Mouse (Mus musculus): ENCODE data around the gene Mcu. TPM values are rescaled to one million over a fixed set of nuclear protein-coding genes. Genes with fewer than 3 reads are reported as not detected.

Mcu gene
- total RNA-seq, 1 experiment, result 12.3 TPM

GRCm38 (mm10) chr10:59506711-59507110 is 109.8 kb downstream of the Mcu start:
- in situ Hi-C loops (cut with MboI; ENCODE audit: low sequenced_read_pairs in 2 of 2, unreplicated experiment in 2 of 2), result no loop called here
- no peaks in the 10 kb centered on the region for H3K36me3 ChIP-seq (ENCODE audit: control insufficient read depth, insufficient read depth, low read length, poor library complexity, severe bottlenecking)
- TF ChIP-seq ZC3H11A (IDR thresholded peaks at IDR 0.05; ENCODE audit: borderline replicate concordance, low read depth, low read length) (no peak), ZNF384 (IDR thresholded peaks at IDR 0.05; ENCODE audit: low read depth, low read length) (no peak), MAFK (IDR thresholded peaks at IDR 0.05; ENCODE audit: insufficient read depth, low read depth, low read length) (no peak), CHD2 (IDR thresholded peaks at IDR 0.05; ENCODE audit: low read depth, low read length) (no peak), HCFC1 (IDR thresholded peaks at IDR 0.05; ENCODE audit: borderline replicate concordance, insufficient read depth, low read length) (no peak)
- H3K4me1 ChIP-seq (ENCODE audit: control insufficient read depth in 2 of 2, insufficient read depth in 2 of 2, low read length in 2 of 2, poor library complexity in 1 of 2), result peaks cover 8 to 12% of the 10 kb centered on the region in 2 experiments; a peak in 3 of 4 replicates
- no peak overlapping the region for H3K27ac ChIP-seq (ENCODE audit: insufficient read depth, low read depth, low read length, poor library complexity, severe bottlenecking)
- no peaks in the 10 kb centered on the region for H3K9me3 ChIP-seq (ENCODE audit: control insufficient read depth, insufficient read depth, low read depth, low read length)
- no peak for DNase-seq (ENCODE audit: low read depth, low spot score)
- H3K4me3 ChIP-seq (ENCODE audit: insufficient read depth in 1 of 2, low read depth in 1 of 2, low read length in 2 of 2, poor library complexity in 1 of 2, severe bottlenecking in 1 of 2), result no peak overlapping the region
- no peak overlapping the region for H3K9ac ChIP-seq (ENCODE audit: insufficient read depth, low read depth, low read length, poor library complexity, severe bottlenecking)

DNA sequence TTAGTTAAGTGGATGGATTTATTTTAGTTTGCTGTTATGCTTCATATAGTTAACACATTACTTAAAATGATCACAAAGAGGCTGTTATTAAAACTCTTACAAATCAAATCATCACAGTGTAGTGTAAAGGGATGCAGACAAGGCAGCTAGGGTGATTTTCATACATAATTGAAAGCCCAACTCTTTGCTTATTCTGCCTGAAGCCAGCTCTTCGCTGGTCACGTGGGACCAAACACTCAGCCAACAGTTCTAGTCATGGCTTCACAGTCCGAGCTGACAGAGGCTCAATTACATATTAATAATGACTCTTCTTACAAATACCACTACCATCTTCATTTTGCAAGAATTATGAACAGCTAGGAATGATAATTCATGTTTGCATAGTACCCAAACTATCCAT is 112.2 kb downstream of the Mcu start:
- Histone ChIP-seq H3K36me3 (ENCODE audit: control insufficient read depth, insufficient read depth, low read length, poor library complexity, severe bottlenecking) (no peaks in the 10 kb centered on the region), H3K9me3 (ENCODE audit: control insufficient read depth, insufficient read depth, low read depth, low read length) (no peaks in the 10 kb centered on the region), H3K4me1 (ENCODE audit: control insufficient read depth in 2 of 2, insufficient read depth in 2 of 2, low read length in 2 of 2, poor library complexity in 1 of 2) (peaks cover 8 to 12% of the 10 kb centered on the region in 2 experiments; a peak in 3 of 4 replicates), H3K9ac (ENCODE audit: insufficient read depth, low read depth, low read length, poor library complexity, severe bottlenecking) (no peak overlapping the region), H3K4me3 (ENCODE audit: insufficient read depth in 1 of 2, low read depth in 1 of 2, low read length in 2 of 2, poor library complexity in 1 of 2, severe bottlenecking in 1 of 2) (no peak overlapping the region), H3K27ac (ENCODE audit: insufficient read depth, low read depth, low read length, poor library complexity, severe bottlenecking) (no peak overlapping the region)
- TF ChIP-seq MAFK (IDR thresholded peaks at IDR 0.05; ENCODE audit: insufficient read depth, low read depth, low read length) (no peak), CHD2 (IDR thresholded peaks at IDR 0.05; ENCODE audit: low read depth, low read length) (no peak), ZNF384 (IDR thresholded peaks at IDR 0.05; ENCODE audit: low read depth, low read length) (no peak), ZC3H11A (IDR thresholded peaks at IDR 0.05; ENCODE audit: borderline replicate concordance, low read depth, low read length) (no peak), HCFC1 (IDR thresholded peaks at IDR 0.05; ENCODE audit: borderline replicate concordance, insufficient read depth, low read length) (no peak)
- DNase-seq (ENCODE audit: low read depth, low spot score), result no peak
- in situ Hi-C loops (cut with MboI; ENCODE audit: low sequenced_read_pairs in 2 of 2, unreplicated experiment in 2 of 2), result no loop called here

DNA sequence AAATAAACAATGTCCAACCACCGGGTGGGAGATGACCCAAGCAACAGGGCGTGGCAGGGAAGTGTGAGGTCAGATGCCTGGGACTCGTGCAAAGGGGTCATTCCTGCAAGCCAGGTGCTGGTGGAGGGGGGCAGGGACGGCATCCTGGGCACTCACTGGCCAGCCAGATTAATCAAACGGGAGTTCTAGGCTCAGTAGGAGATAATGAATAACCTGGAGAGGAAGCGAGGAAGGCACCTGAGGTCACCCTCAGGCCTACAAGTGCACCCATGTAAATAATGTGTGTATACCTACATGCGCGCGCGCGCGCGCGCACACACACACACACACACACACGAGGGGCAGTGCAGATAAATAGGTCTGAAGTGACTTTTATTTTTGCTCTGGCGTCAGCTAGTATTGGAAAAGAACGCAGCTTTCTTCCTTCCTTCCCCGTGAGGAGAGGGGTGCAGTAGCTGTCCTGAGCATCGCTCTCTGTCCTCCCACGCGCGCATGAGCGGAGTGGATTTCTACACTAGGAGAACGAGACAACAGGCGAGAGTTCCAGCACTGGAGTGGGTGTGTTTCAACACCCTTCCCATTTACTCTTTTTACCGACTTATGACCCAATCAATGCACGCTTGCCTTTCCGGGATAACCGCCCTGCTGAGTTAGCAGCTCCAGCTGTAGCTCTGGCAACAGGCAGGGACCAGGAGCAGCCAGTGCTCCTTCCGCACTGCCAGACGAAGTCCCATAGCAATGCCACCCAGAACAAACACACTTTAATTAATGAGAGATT is 112.9 kb downstream of the Mcu start:
- TF ChIP-seq CHD2 (IDR thresholded peaks at IDR 0.05; ENCODE audit: low read depth, low read length) (no peak), MAFK (IDR thresholded peaks at IDR 0.05; ENCODE audit: insufficient read depth, low read depth, low read length) (peak; percentile 19; the same call in 1 of the 2 replicates), ZNF384 (IDR thresholded peaks at IDR 0.05; ENCODE audit: low read depth, low read length) (no peak)
- DNase-seq (ENCODE audit: low read depth, low spot score), result no peak
- in situ Hi-C loops (cut with MboI; ENCODE audit: low sequenced_read_pairs in 2 of 2, unreplicated experiment in 2 of 2), result no loop called here
- H3K9me3 ChIP-seq (ENCODE audit: control insufficient read depth, insufficient read depth, low read depth, low read length), result no peaks in the 10 kb centered on the region
- peak overlapping the region in 1 of 2 experiments; percentile 30; a peak in 2 of 4 replicates for H3K4me3 ChIP-seq (ENCODE audit: insufficient read depth in 1 of 2, low read depth in 1 of 2, low read length in 2 of 2, poor library complexity in 1 of 2, severe bottlenecking in 1 of 2)
- H3K4me1 ChIP-seq (ENCODE audit: control insufficient read depth in 2 of 2, insufficient read depth in 2 of 2, low read length in 2 of 2, poor library complexity in 1 of 2), result peaks cover 8 to 12% of the 10 kb centered on the region in 2 experiments; a peak in 3 of 4 replicates
- no peak overlapping the region for H3K27ac ChIP-seq (ENCODE audit: insufficient read depth, low read depth, low read length, poor library complexity, severe bottlenecking)
- no peak overlapping the region for H3K9ac ChIP-seq (ENCODE audit: insufficient read depth, low read depth, low read length, poor library complexity, severe bottlenecking)
- H3K36me3 ChIP-seq (ENCODE audit: control insufficient read depth, insufficient read depth, low read length, poor library complexity, severe bottlenecking), result no peaks in the 10 kb centered on the region

- in situ Hi-C loops (cut with MboI; ENCODE audit: low sequenced_read_pairs in 2 of 2, unreplicated experiment in 2 of 2), result no loop called here
- TF ChIP-seq HCFC1 (IDR thresholded peaks at IDR 0.05; ENCODE audit: borderline replicate concordance, insufficient read depth, low read length), result no peak
- TF ChIP-seq ZC3H11A (IDR thresholded peaks at IDR 0.05; ENCODE audit: borderline replicate concordance, low read depth, low read length), result no peak
- no peak for TF ChIP-seq ZNF384 (IDR thresholded peaks at IDR 0.05; ENCODE audit: low read depth, low read length)
- TF ChIP-seq CHD2 (IDR thresholded peaks at IDR 0.05; ENCODE audit: low read depth, low read length), result no peak
- no peak for TF ChIP-seq MAFK (IDR thresholded peaks at IDR 0.05; ENCODE audit: insufficient read depth, low read depth, low read length)
- no peaks in the 10 kb centered on the region for H3K9me3 ChIP-seq (ENCODE audit: control insufficient read depth, insufficient read depth, low read depth, low read length)
- H3K4me3 ChIP-seq (ENCODE audit: insufficient read depth in 1 of 2, low read depth in 1 of 2, low read length in 2 of 2, poor library complexity in 1 of 2, severe bottlenecking in 1 of 2), result no peak overlapping the region
- no peak overlapping the region for H3K27ac ChIP-seq (ENCODE audit: insufficient read depth, low read depth, low read length, poor library complexity, severe bottlenecking)
- no peak overlapping the region for H3K9ac ChIP-seq (ENCODE audit: insufficient read depth, low read depth, low read length, poor library complexity, severe bottlenecking)
- H3K36me3 ChIP-seq (ENCODE audit: control insufficient read depth, insufficient read depth, low read length, poor library complexity, severe bottlenecking), result no peaks in the 10 kb centered on the region
- no peak for DNase-seq (ENCODE audit: low read depth, low spot score)
- H3K4me1 ChIP-seq (ENCODE audit: control insufficient read depth in 2 of 2, insufficient read depth in 2 of 2, low read length in 2 of 2, poor library complexity in 1 of 2), result peaks cover 8 to 12% of the 10 kb centered on the region in 2 experiments; a peak in 3 of 4 replicates
Observed at GRCm38 (mm10) chr10:59502381-59502780, 114.1 kb downstream of the Mcu start.

Data from ES-E14 (cell line).